In the genomic region with DNA sequence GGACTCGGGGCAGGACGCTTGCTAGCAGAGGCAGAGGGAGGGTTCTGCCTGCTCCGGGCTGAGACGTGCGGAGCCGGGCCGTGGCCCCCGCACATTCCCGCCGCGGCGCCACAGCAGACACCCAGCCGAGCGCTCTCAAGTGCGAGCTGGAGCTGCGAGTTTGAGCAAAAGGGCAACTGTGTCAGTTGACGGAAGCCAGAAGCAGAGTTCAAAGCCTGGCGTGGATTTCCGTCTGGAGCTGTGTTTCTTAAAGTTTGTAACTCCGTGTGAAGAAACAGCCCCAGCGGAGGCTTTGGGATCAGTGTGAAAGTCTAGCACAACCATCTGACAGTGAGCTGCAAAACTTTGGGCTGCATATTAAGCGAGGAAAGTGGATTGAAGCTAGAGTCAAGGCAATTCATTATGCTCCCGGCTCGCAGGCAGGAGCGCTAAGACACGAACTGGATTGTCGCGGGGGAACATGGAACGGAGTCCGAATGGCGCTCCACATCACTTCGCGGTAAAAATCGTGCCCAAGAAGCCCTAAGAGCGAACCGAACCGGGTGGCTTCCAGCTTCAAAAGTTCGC, we compare ENCODE assay signal across 8 mouse cellular contexts. TPM values are rescaled to one million over a fixed set of nuclear protein-coding genes. Genes with fewer than 3 reads are reported as not detected.
DNase-seq lines count a peak whose midpoint lies in the region; ATAC-seq lines count a peak whose summit lies in the region.

No protein-coding gene starts in this region.

- DNase-seq in NIH3T3 (ENCODE audit: low read depth): peak; percentile 85
- peak; percentile 83 for DNase-seq in cerebellum, adult 9-11 months
- peak; percentile 91 to 92 for DNase-seq in frontal cortex, adult 2 months (ENCODE audit: extremely low spot score in 1 of 2, low spot score in 1 of 2)
- peak; percentile 89 for DNase-seq in hindbrain, embryonic 11.5 days (ENCODE audit: low spot score)
- DNase-seq in layer of hippocampus, postnatal 10 days (ENCODE audit: low spot score in 2 of 2): peak; percentile 85 to 86
- DNase-seq in lung, postnatal 10 days: peak; percentile 94
- peak; percentile 80 for DNase-seq in ovary, postnatal 36 days (ENCODE audit: low spot score)
- peak; percentile 89 for DNase-seq in thymus, postnatal 25 days

- H3K4me3 ChIP-seq in hindbrain, embryonic 11.5 days (ENCODE audit: low read depth, low read length): peak overlapping the region; percentile 40

- peak overlapping the region; percentile 56 for H3K4me2 ChIP-seq in hindbrain, embryonic 11.5 days (replicated peaks; ENCODE audit: low read depth, low read length)

- H3K36me3 ChIP-seq in hindbrain, embryonic 11.5 days (ENCODE audit: control insufficient read depth, insufficient read depth, low read length): no peaks in the 10 kb centered on the region

- no peaks in the 10 kb centered on the region for H3K27me3 ChIP-seq in hindbrain, embryonic 11.5 days (ENCODE audit: control insufficient read depth, insufficient read depth, low read length)

- peak overlapping the region; percentile 97 for H3K27ac ChIP-seq in hindbrain, embryonic 11.5 days (ENCODE audit: low read depth, low read length)

- whole genome bisulfite sequencing in hindbrain, embryonic 11.5 days: under 1% methylated on average over 38 of the region's 38 CpGs

- ATAC-seq in hindbrain, embryonic 11.5 days (ENCODE audit: low FRiP score): peak; percentile 26; the same call in 1 of the 2 replicates

- no peaks in the 10 kb centered on the region for H3K9me3 ChIP-seq in hindbrain, embryonic 11.5 days (ENCODE audit: control insufficient read depth, low read length)

- peak overlapping the region; percentile 68 for H3K9ac ChIP-seq in hindbrain, embryonic 11.5 days (ENCODE audit: low read depth, low read length)

- peaks cover 8% of the 10 kb centered on the region; the same call in 1 of the 2 replicates for H3K4me1 ChIP-seq in hindbrain, embryonic 11.5 days (replicated peaks; ENCODE audit: control insufficient read depth, insufficient read depth, low read length)

RNA-seq across cellular contexts. Expression of a gene that starts 0.8 kb away (rescaled TPM):
- 57.0 and 57.7 TPM in 2 replicates for polyA plus RNA-seq in frontal cortex, adult 2 months (2012; rRNA removed)
- 40.8 and 51.6 TPM in 2 replicates for polyA plus RNA-seq in hindbrain, embryonic 11.5 days (2014; fragmentation: Nextera tagmentation; extraction: Ambion mirVana)
- 10 to 100 TPM; 74.6 to 76.4 TPM for total RNA-seq in layer of hippocampus, postnatal 10 days (2021)

Comparison
In these comparisons a context has a peak if more than half of its experiments do, and no peak if none do; other contexts are left out.
1. Peak in every context shown above with its lines: DNase-seq, ATAC-seq, H3K4me3 ChIP-seq and H3K27ac ChIP-seq.